Mouse (Mus musculus) forebrain, embryonic 10.5 days (tissue): ENCODE data around the gene Rpl38. TPM values are rescaled to one million over a fixed set of nuclear protein-coding genes. Genes with fewer than 3 reads are reported as not detected.

Experiments used
- DNase-seq: peaks from one replicate; pipeline ENCODE4 v3.0.0-alpha.2; 2017; ENCODE audit warnings: low spot score; ENCODE audit errors: extremely low spot score
- H3K27ac ChIP-seq: fragments of 300-500 bp; sonication (generic); 2 replicates; pipeline ENCODE4 v1.5.1; 2016; ENCODE audit warnings: mild to moderate bottlenecking
- H3K27me3 ChIP-seq: fragments of 300-500 bp; sonication (generic); 2 replicates; pipeline ENCODE4 v1.6.1; 2016; ENCODE audit warnings: mild to moderate bottlenecking; ENCODE audit not compliant: poor library complexity, severe bottlenecking
- H3K36me3 ChIP-seq: fragments of 300-500 bp; sonication (generic); replicated peaks from 2 replicates; pipeline ENCODE4 v1.6.1; 2016; ENCODE audit warnings: mild to moderate bottlenecking, moderate library complexity
- H3K4me1 ChIP-seq: fragments of 300-500 bp; sonication (generic); 2 replicates; pipeline ENCODE4 v1.6.1; 2016
- H3K4me3 ChIP-seq: fragments of 300-500 bp; sonication (generic); 2 replicates; pipeline ENCODE4 v1.5.1; 2016; ENCODE audit warnings: mild to moderate bottlenecking, moderate library complexity
- H3K9me3 ChIP-seq: fragments of 300-500 bp; sonication (generic); 2 replicates; pipeline ENCODE4 v1.6.1; 2016; ENCODE audit warnings: mild to moderate bottlenecking, moderate library complexity
- WGBS: fragments of 180-500 bp; shearing (Covaris S2); methylation state at CpG from one replicate; pipeline ENCODE4 v1.1.7; 2016; 5-methylcytosine and 5-hydroxymethylcytosine counted together
- polyA plus RNA-seq: library from polyadenylated mRNA; unstranded; fragments of >200 nt; fragmentation: Nextera tagmentation; extraction: Ambion mirVana; gene quantifications from 2 replicates; pipeline ENCODE4 v1.2.1, GENCODE M21; 2016

Gene Rpl38
- polyA plus RNA-seq, 1 experiment from 2014 or later: 1,162 TPM

DNA sequence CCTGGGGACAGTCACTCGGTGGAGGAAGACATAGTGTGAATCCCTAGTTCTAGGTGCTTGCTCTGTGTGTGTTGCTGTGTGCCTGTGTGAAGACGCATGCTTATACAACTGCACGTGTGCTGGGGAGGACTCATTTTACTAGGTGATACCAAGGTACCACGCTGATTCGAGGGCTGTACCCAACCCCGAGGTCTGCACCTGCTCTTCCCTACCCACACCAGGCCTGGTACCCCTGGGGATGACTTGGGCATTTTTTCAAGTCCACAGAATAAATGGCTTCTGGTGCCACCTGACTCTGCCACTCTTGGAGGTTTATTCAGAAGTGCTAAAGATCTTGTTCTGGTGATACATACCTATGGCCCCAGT, 34.7 kb downstream of the Rpl38 start:
- WGBS: 86% methylated on average over 6 of the region's 6 CpGs
- peaks cover 15% of the 10 kb centered on the region for H3K4me1 ChIP-seq
- no peaks in the 10 kb centered on the region for H3K9me3 ChIP-seq
- no peaks in the 10 kb centered on the region for H3K36me3 ChIP-seq
- no peak overlapping the region for H3K4me3 ChIP-seq
- H3K27me3 ChIP-seq: no peaks in the 10 kb centered on the region
- no peak for DNase-seq
- H3K27ac ChIP-seq: no peak overlapping the region

DNA sequence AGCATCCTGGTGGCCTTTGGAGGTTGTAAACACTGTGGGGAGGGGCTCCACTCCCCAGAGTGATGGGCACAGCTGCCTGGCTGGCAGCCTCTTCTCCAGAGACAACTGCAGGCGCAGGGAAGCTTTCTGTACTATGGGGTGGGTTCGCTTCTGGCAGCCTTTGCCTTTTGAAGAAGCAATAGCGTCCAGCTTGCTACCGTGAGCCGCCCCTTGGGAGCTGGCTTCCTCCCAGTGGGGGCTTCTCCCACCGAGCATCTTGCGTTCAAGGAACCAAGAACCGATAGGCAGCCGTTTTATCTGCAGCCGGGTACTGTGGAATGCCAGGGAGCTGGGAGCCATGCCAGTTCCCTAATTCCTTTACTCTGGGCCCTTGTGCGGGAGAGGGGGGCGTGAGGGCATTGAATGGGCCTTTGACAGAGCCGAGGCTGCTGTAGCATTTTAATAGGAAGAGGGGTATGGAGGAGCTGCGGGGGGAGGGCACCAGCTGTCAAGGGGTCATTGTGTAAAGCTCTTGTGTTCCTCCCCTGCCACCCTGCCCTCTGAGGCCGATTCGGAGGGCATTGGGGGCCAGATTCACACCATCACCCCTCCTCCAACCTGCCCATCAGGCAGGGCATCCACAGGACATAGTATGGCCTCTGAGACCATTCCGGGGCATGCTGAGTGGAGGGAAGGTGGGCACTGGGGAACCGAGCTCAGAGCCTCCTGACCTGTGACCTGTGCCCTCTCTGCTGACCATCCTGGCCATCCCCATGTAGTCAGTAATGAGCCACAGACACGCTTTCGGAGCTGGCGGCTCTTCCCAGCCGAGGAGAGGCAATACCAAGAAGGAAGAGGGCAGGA, 36.0 kb downstream of the Rpl38 start:
- no peak for DNase-seq
- Histone ChIP-seq H3K27ac (peak overlapping the region; percentile 36; the same call in 1 of the 2 replicates), H3K4me3 (no peak overlapping the region), H3K9me3 (no peaks in the 10 kb centered on the region), H3K27me3 (no peaks in the 10 kb centered on the region), H3K4me1 (peaks cover 15% of the 10 kb centered on the region), H3K36me3 (0 out of 2 replicates have a peak, but pooled peaks cover 5% of the 10 kb centered on the region)
- 62% methylated on average over 22 of the region's 22 CpGs for WGBS

DNA sequence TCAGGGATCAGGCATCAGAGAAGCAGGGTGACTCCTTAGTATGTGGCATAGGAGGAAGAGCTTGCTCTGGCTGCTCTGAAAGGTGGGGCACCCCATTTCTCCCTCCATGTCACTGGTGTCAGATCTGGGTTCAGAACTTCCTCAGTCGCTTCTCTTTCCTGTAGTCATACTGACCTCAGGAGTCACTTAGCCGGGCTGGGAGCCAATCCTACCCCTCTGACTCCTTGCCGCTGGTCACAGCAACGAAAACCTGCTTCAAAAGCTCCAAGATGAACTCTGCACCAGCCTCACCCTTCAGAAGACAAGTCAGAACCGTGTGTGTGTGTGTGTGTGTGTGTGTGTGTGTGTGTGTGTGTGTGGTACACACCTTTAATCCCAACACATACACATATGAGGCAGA, 38.0 kb downstream of the Rpl38 start:
- Histone ChIP-seq H3K9me3 (no peaks in the 10 kb centered on the region), H3K27ac (no peak overlapping the region), H3K4me1 (peaks cover 15% of the 10 kb centered on the region), H3K4me3 (no peak overlapping the region), H3K27me3 (no peaks in the 10 kb centered on the region), H3K36me3 (peaks cover 11% of the 10 kb centered on the region)
- DNase-seq: no peak
- 93% methylated on average over 5 of the region's 5 CpGs for WGBS

DNA sequence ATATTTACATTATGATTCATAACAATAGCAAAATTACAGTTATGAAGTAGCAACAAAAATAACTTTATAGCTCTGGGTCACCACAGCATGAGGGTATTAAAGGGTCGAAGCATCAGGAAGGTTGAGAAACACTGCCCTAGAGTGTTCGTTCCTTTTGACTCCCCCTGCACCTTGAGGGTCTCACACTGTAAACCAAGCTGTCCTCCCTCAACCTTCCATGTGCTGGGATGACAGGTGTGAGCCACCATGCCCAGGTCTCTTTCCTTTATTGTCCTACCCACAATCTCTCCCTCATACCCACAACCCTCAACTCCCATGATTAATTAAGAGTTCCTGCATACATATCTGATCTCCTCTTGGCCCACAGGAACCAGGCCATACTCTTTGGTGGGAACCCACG, 43.1 kb downstream of the Rpl38 start:
- H3K9me3 ChIP-seq: no peaks in the 10 kb centered on the region

DNA sequence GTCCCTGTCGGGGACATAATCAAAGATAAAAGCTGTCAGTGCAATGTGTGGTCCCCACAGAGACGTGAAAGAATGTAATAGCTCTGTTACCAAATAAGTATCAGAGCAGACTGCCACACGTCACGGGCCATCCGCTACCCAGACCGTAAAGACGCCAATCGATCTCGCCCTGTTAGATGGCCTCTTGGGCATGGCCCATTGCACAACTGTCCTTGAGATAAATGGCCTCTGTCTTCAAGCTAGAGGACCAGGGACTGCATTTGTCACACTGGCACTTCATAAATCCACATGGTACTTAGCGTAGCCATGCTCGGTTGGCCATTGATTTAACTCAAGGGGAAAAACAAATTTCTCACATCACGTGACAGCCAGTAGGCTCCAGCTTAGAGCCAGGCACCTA, 43.5 kb downstream of the Rpl38 start:
- Histone ChIP-seq H3K4me3 (no peak overlapping the region), H3K27ac (no peak overlapping the region), H3K27me3 (no peaks in the 10 kb centered on the region), H3K36me3 (peaks cover 14% of the 10 kb centered on the region), H3K4me1 (0 out of 2 replicates have a peak, but pooled peaks cover 5% of the 10 kb centered on the region), H3K9me3 (no peaks in the 10 kb centered on the region)
- no peak for DNase-seq
- WGBS: 94% methylated on average over 12 of the region's 12 CpGs

More for the DNA sequence above, 43.1 kb downstream of the Rpl38 start:
- peaks cover 14% of the 10 kb centered on the region for H3K36me3 ChIP-seq
- no peak overlapping the region for H3K4me3 ChIP-seq
- no peaks in the 10 kb centered on the region for H3K27me3 ChIP-seq
- no peak overlapping the region for H3K27ac ChIP-seq
- H3K4me1 ChIP-seq: 0 out of 2 replicates have a peak, but pooled peaks cover 5% of the 10 kb centered on the region
- WGBS: 95% methylated on average over 3 of the region's 3 CpGs
- no peak for DNase-seq

DNA sequence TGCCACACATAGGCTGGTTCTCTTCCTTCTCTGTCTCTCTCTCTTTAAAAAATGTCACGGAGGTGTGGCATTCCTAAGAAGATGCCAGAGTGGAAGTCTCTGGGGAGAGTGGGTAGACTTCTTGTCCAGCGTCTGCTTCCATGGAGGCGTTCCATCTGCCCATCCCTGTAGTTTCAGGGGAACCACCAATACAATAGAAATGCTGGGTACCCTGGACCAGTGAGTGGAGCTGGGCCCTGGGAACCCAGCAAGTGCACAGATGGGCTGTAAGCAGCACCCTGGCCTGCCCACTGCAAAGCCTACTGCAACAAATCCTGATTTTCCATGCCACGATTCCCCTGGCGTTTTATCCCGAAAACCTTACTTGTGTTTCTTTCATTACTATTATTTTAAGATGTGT, 46.2 kb downstream of the Rpl38 start:
- Histone ChIP-seq H3K9me3 (no peaks in the 10 kb centered on the region), H3K27ac (no peak overlapping the region)
- WGBS: 94% methylated on average over 6 of the region's 6 CpGs

DNA sequence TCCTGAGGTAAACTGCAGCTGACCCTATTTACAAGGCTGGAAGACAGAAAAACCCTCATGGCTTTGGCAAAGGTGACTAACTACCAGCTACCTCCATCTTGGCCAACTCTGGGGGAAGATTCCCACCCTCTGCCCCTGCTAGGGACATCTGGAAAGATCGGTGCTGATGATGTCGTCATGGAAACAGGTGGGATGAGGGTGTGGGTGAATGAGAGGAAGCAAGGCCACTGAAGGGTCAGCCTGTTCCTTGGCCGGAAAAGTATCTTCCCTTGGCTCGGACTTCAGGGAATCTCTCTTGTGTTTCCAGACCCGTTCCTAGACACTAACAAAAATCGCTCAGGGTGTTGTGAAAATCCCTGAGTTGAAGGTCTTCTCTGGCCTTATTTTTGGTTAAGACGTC, 47.2 kb downstream of the Rpl38 start:
- Histone ChIP-seq H3K4me1 (0 out of 2 replicates have a peak, but pooled peaks cover 5% of the 10 kb centered on the region), H3K27ac (no peak overlapping the region)
- 87% methylated on average over 7 of the region's 7 CpGs for WGBS

More for the DNA sequence above, 46.2 kb downstream of the Rpl38 start:
- no peak for DNase-seq
- H3K4me3 ChIP-seq: no peak overlapping the region
- H3K27me3 ChIP-seq: no peaks in the 10 kb centered on the region
- 0 out of 2 replicates have a peak, but pooled peaks cover 5% of the 10 kb centered on the region for H3K4me1 ChIP-seq
- H3K36me3 ChIP-seq: peaks cover 9% of the 10 kb centered on the region

DNA sequence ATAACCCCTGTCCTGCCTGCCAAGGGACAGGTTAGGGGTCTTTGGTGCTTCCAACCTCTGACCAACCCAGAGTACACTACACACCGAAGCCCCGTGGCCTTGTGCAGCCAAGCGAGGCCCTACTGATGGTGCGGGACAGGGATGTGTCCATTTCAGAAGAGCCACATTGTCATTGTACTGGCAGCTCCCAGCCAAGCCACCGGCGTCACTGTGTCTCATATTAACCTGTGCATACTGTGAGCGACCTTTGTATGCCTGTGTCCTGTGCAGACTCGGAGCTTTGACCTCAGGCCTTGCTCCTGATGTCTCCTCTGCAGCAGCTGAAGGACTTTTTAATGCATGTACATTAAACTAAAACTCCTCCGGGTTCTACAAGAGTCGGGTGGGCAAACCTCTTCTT, 52.2 kb downstream of the Rpl38 start:
- Histone ChIP-seq H3K27ac (no peak overlapping the region), H3K27me3 (no peaks in the 10 kb centered on the region), H3K9me3 (no peaks in the 10 kb centered on the region), H3K4me3 (no peak overlapping the region), H3K4me1 (peaks cover 9% of the 10 kb centered on the region), H3K36me3 (no peaks in the 10 kb centered on the region)
- no peak for DNase-seq
- 94% methylated on average over 10 of the region's 10 CpGs for WGBS

More for the DNA sequence above, 47.2 kb downstream of the Rpl38 start:
- Histone ChIP-seq H3K36me3 (peaks cover 9% of the 10 kb centered on the region), H3K9me3 (no peaks in the 10 kb centered on the region), H3K27me3 (no peaks in the 10 kb centered on the region), H3K4me3 (no peak overlapping the region)
- no peak for DNase-seq

Other genes with a start within 250 kb of the Rpl38 start
- gene Ttyh2, start 6.9 kb downstream of the Rpl38 start, polyA plus RNA-seq: 8.6 and 9.5 TPM in 2 replicates
- gene Dnaic2, start 58.9 kb downstream of the Rpl38 start, polyA plus RNA-seq: 0.77 and 1.0 TPM in 2 replicates
- 0.33 and 0.71 TPM in 2 replicates for gene Kif19a, start 96.9 kb downstream of the Rpl38 start, polyA plus RNA-seq
- gene Btbd17, start 127.4 kb downstream of the Rpl38 start, polyA plus RNA-seq: 20.7 and 20.8 TPM in 2 replicates
- gene Gpr142, start 130.4 kb downstream of the Rpl38 start, polyA plus RNA-seq: 0.21 TPM in 1 of 2 replicates, not detected in the other
- gene Gprc5c, start 182.6 kb downstream of the Rpl38 start, polyA plus RNA-seq: 31.7 and 32.3 TPM in 2 replicates
- gene Cd300a, start 221.5 kb downstream of the Rpl38 start, polyA plus RNA-seq: 0.42 and 1.3 TPM in 2 replicates